Mouse (Mus musculus) left cerebral cortex, adult 11 months (tissue): Measurements from ENCODE around the gene Krtap2-4.
"Not testable (repeated sequence)": the region's sequence is repeated elsewhere in the genome, so short reads cannot be mapped to it uniquely, and the experiment has no call there.

Experiments
- DNase-seq: peaks from one replicate; pipeline ENCODE4 v3.0.0; 2022; ENCODE audit warnings: low spot score

Gene Krtap2-4

DNA sequence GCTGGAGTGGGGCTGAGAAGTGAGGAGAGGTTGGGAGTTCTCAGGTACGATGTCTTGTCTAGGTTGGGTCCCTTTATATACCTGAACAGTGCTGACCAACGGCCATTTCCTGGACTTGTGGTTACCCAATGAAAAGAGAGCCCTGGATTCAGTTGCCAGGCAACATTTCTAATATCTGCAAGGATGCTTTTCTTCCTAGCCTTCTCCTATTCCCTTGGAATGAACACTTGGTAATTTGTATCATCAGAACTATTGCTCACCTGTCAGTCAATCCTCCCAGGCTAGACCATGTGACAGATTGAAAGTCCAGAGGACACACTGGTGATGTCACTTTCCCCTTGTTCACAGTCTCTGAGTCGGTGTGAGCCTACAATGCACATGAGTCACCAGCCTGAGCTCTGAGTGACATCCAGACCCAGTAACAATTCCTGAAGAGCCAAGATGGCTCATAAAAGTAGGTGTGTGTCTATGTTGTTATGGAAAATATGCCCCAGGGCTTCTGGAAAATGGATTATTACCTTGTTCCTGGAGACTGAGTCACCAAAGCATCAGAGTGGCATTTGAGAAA lies at the start of gene Krtap2-4:
Gene Krtap2-4 (minus strand): TSS at position 51 of the 568 bp plus-strand sequence.
- DNase-seq: no peak

GRCm38 (mm10) chr11:99662802-99663201 lies 48.2 kb upstream of the Krtap2-4 start:
- DNase-seq: no peak

- no peak for DNase-seq
Observed at GRCm38 (mm10) chr11:99659256-99659655, 44.6 kb upstream of the Krtap2-4 start.

DNA sequence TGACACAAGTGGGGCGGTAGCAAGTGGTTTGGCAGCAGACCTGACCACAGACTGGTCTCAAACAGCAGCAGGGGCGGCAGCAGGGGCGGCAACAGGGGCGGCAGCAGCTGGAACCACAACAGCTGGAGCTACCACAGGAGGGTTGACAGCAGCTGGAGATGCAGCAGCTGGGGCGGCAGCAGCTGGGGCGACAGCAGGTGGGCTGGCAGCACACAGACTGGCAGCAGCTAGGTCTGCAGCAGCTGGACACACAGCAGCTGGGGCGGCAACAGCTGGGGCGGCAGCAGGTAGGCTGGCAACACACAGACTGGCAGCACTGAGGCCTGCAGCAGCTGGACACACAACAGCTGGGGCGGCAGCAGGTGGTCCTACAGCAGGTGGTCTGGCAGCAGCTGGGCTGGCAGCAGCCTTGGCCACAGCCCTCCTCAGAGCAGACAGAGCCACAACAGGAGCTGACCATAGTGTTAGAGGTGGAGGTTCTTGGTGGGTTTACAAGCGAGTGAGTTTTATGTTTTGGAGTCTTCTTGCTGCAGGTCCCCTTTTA lies 43.9 kb upstream of the Krtap2-4 start, which contains the start of gene Gm11563:
Gene Gm11563 (minus strand): TSS at position 494 of the 544 bp plus-strand sequence.
- DNase-seq: not testable (repeated sequence)

DNA sequence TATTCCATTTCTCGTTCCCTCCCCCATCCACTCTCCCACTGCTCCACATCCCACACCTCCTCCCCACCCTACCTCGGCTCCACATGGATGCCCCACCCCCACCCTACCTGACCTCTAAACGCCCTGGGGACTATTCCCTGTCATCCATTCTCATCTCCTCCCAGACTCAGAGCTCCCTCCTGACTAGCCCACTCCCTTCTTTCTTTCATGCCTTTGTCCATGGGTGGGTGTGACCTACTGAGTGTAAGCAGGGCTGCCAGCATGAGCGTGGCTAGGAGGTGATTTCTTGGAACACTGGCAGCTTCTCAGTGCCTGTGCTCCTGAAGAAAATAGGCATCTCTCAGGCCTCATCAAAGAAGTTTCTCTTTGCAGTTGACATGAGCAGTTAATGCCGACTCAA lies 42.4 kb upstream of the Krtap2-4 start:
- no peak for DNase-seq

DNA sequence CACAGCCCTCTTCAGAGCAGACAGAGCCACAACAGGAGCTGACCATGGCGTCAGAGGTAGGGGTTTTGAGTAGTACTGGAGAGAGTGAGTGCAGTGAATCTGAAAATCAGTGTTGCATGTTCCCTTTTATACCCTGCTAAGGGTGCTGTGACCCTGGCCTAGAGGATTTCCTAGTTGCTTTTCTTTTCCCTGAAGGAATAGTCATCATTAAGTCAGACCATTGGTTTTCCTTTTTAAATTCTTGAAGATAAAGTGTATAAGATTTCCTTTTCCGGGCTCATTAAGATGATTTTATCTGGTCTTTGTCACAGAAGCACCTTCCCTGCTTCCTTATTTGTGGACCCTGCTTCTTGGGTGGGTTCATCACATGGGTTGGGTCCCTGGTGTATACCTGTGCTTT lies 35.5 kb upstream of the Krtap2-4 start, which contains the start of gene Gm11555:
Gene Gm11555 (minus strand): TSS at position 101 of the 400 bp plus-strand sequence.
- no peak for DNase-seq

- no peak for DNase-seq
Observed at GRCm38 (mm10) chr11:99646444-99646843, 31.8 kb upstream of the Krtap2-4 start.

GRCm38 (mm10) chr11:99644351-99644750 lies 29.7 kb upstream of the Krtap2-4 start:
- DNase-seq: no peak

DNA sequence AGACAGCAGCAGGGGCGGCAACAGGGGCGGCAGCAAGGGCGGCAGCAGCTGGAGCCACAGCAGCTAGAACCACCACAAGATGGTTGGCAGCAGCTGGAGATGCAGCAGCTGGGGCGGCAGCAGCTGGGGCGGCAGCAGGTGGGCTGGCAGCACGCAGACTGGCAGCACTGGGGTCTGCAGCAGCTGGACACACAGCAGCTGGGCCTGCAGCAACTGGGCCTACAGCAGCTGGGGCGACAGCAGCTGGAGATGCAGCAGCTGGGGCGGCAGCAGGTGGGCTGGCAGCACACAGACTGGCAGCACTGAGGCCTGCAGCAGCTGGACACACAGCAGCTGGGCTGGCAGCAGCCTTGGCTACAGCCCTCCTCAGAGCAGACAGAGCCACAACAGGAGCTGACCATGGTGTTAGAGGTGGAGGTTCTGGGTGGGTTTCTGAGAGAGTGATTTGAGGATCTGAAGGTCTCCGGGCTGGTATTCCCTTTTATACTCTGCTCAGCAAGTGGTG lies 29.0 kb upstream of the Krtap2-4 start, which contains the start of gene Krtap4-7:
Gene Krtap4-7 (minus strand): TSS at position 455 of the 505 bp plus-strand sequence.
- DNase-seq: not testable (repeated sequence)

DNA sequence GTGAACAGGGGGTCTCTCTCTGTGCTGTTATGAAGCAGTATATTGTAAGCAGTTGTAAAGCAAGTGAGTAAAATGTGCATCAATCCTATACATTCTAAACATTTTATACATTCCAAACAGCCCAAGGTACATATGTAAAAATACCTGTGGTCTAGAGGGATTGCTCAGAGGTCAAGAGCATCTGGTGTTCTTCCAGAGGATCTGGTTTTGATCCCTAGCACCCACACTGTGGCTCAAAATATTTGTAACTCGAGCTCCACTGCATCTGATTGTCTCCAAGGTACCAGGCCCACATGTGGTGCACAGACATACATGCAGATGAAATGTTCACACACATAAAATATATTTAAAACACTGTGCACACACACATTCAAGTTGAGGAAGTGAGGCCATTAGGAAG lies 26.3 kb upstream of the Krtap2-4 start:
- no peak for DNase-seq

DNA sequence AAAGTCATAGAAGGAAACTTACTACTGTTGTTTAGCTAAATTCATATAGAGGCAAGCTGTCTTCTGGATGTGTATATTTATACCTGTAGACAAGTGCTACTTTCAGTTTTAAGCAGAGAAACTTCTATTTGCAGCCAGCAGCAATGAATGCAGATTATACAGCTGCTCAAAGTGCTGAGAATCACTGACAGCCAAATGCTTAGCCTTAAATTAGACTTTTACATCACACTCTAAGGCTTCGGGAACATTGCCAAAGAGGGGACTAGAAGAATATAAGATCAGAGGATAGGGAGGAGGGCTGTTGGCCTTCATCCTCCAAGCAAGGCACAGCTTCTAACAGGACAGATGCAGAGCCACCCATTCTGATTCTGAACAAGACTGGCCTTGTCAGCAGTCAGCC lies 22.4 kb upstream of the Krtap2-4 start:
- DNase-seq: peak; percentile 26

- DNase-seq: no peak
Observed at GRCm38 (mm10) chr11:99634653-99635134, 20.0 kb upstream of the Krtap2-4 start, which contains the start of gene Krtap4-2. Gene Krtap4-2, minus strand, starts transcription at chr11:99635084.

- DNase-seq: no peak
Observed at GRCm38 (mm10) chr11:99633293-99633692, 18.6 kb upstream of the Krtap2-4 start.

DNA sequence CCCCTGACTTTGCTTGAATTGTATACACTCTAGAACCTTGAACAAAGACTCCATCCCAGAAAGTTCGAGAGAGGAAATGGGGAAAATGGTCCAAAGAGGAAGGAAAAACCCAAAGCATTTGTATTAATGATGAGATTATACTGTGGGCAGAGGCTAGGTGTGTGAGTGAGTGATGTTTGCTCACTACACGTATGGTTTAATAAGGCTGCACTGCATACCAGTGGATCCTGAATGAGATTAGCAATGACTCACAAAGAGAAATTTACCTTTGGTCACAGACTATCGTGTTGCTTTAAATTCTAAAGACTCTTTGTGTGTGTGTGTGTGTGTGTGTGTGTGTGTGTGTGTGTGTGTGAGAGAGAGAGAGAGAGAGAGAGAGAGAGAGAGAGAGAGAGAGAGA lies 16.2 kb upstream of the Krtap2-4 start:
- DNase-seq: no peak

GRCm38 (mm10) chr11:99628138-99628537 lies 13.5 kb upstream of the Krtap2-4 start, which contains the start of gene Krtap4-1:
Gene Krtap4-1, minus strand, starts transcription at chr11:99628238.
- DNase-seq: no peak

- DNase-seq: no peak
Observed at GRCm38 (mm10) chr11:99620335-99620734, 5.7 kb upstream of the Krtap2-4 start, which contains the start of gene Gm11562. Gene Gm11562, minus strand, starts transcription at chr11:99620435.

DNA sequence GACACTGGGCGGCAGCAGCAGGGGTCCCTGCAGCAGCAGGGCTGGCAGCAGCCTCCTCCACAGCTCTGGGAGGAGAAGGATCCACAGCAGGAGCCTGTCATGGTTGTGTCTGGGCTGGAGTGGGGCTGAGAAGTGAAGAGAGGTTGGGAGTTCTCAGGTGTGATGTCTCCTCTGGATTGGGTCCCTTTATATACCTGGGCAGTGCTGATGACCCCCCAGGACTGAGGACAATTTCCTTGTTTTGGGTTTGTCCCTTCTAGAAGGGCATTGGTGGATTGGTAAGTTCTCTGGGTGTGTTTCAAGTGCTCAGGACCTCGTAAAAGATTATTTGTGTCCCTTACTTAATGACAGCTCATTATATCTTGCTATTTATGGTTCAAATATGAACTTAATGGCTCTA lies 4.6 kb downstream of the Krtap2-4 start, which contains the start of gene Gm11937:
Gene Gm11937 (minus strand): TSS at position 101 of the 400 bp plus-strand sequence.
- not testable (repeated sequence) for DNase-seq

DNA sequence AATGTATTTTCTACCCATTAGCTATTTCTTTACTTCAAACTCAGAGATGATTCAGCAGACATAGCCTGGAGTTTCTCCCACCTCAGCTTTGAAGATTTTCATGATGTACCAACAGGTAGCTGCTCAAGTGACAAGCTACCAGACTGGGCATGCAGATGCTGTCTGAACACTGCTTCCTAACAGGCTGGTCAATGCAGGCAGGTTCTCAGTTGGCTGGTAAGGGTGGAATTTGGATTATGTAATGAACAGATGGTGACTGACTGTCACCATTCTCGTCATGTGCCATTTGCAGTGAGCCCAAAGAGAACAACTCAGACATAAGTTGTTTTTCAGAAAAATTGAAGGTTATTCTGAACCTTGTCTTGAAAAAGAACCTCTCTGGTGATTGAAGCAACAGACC lies 5.5 kb downstream of the Krtap2-4 start:
- peak; percentile 15 for DNase-seq

DNA sequence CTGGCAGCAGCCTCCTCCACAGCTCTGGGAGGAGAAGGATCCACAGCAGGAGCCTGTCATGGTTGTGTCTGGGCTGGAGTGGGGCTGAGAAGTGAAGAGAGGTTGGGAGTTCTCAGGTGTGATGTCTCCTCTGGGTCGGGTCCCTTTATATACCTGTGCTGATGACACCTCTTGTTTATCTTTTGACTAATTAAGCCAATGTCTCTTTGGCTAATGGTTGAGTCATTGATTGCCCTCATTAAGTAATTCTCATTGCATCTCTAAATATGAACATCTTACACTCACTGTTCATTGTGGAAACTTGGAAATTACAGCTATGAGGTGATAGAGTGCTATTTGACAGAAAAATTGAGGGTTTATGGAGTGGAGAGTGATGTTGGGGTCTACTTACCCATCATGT lies 11.4 kb downstream of the Krtap2-4 start, which contains the start of gene Gm11938:
Gene Gm11938 (minus strand): TSS at position 101 of the 400 bp plus-strand sequence.
- DNase-seq: not testable (repeated sequence)

DNA sequence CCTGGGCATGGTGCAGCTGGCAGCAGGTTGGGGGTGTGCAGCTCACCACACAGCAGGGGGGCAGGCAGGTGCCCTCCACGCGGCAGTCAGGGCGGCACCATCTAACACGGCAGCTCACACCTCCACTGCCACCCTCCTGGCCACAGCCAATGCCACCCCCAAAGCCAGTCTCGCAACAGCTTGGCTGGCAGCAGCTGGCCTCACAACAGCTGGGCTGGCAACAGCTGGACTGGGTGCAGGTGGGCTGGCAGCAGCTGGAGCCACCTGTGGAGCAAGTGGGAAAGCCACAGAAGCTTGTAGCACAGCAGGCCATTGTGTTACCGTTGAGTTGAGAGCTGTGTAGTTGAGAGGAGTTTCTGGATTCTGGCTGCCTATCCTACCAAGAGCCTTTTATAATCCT lies 16.9 kb downstream of the Krtap2-4 start, which contains the start of gene Krtap9-3:
Gene Krtap9-3 (minus strand): TSS at position 364 of the 400 bp plus-strand sequence.
- DNase-seq: not testable (repeated sequence)

- no peak for DNase-seq
Observed at GRCm38 (mm10) chr11:99590981-99591380, 23.7 kb downstream of the Krtap2-4 start, which contains the start of gene Krtap1-3. Gene Krtap1-3, minus strand, starts transcription at chr11:99591339.

DNA sequence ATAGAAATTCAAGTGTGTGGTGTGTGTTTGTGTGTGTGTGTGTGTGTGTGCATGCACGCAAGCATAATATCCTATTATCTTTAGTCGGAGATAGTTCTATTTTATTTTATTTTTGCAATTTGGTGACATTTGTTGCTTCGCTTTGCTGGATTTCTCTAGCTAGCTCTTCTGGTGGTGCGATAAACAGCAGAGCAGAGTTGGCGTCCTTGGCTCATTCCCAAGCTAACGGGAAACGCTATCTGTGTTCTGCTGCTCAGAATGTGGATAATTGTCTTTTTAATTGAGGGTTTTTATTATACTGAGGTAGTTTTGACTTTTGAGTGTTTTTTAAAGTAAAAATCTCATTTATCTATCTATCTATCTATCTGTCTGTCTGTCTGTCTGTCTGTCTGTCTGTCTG lies 29.6 kb downstream of the Krtap2-4 start:
- DNase-seq: no peak

- no peak for DNase-seq
Observed at GRCm38 (mm10) chr11:99583245-99583704, 31.4 kb downstream of the Krtap2-4 start, which contains the start of gene Krtap1-4. Gene Krtap1-4, minus strand, starts transcription at chr11:99583654.
